Mouse (Mus musculus): Measurements from ENCODE around the gene Cep126.

The Cep126 gene

GRCm38 (mm10) chr9:8134117-8134574, at the start of gene Cep126:
TSS of gene Cep126 (minus strand) at chr9:8134294.
- DNase-seq: peak; percentile 85 to 86

GRCm38 (mm10) chr9:8179554-8179953, 45.5 kb upstream of the Cep126 start:
- no peak for DNase-seq

- no peak for DNase-seq
Observed at GRCm38 (mm10) chr9:8177099-8177498, 43.0 kb upstream of the Cep126 start.

- DNase-seq: no peak
Observed at GRCm38 (mm10) chr9:8157011-8157410, 22.9 kb upstream of the Cep126 start.

- no peak for DNase-seq
Observed at GRCm38 (mm10) chr9:8139501-8139900, 5.4 kb upstream of the Cep126 start.

- no peak for DNase-seq
Observed at GRCm38 (mm10) chr9:8133586-8134115, 443 bp downstream of the Cep126 start.

- DNase-seq: no peak
Observed at GRCm38 (mm10) chr9:8123495-8123894, 10.6 kb downstream of the Cep126 start.

- no peak for DNase-seq
Observed at GRCm38 (mm10) chr9:8114516-8114915, 19.6 kb downstream of the Cep126 start.

- no peak for DNase-seq
Observed at GRCm38 (mm10) chr9:8103050-8103449, 31.0 kb downstream of the Cep126 start.

GRCm38 (mm10) chr9:8100962-8101361, 33.1 kb downstream of the Cep126 start:
- no peak for DNase-seq

- no peak for DNase-seq
Observed at GRCm38 (mm10) chr9:8078882-8079281, 55.2 kb downstream of the Cep126 start.

GRCm38 (mm10) chr9:8074345-8074744, 59.7 kb downstream of the Cep126 start:
- peak in 1 of 2 experiments; percentile 22 for DNase-seq

- DNase-seq: no peak
Observed at GRCm38 (mm10) chr9:8073203-8073755, 60.8 kb downstream of the Cep126 start.

GRCm38 (mm10) chr9:8059636-8060035, 74.5 kb downstream of the Cep126 start:
- no peak for DNase-seq

GRCm38 (mm10) chr9:8054831-8055230, 79.3 kb downstream of the Cep126 start:
- no peak for DNase-seq

- DNase-seq: no peak
Observed at GRCm38 (mm10) chr9:8043044-8043387, 91.1 kb downstream of the Cep126 start.

- peak; percentile 96 for DNase-seq
Observed at GRCm38 (mm10) chr9:8042338-8043043, 91.6 kb downstream of the Cep126 start, which contains the start of gene Cfap300. TSS of gene Cfap300 (minus strand) at chr9:8042823.

- peak; percentile 24 to 49 for DNase-seq
Observed at GRCm38 (mm10) chr9:8035546-8035945, 98.5 kb downstream of the Cep126 start.

- no peak for DNase-seq
Observed at GRCm38 (mm10) chr9:8035091-8035490, 99.0 kb downstream of the Cep126 start.

GRCm38 (mm10) chr9:8034143-8034542, 100.0 kb downstream of the Cep126 start:
- no peak for DNase-seq

- DNase-seq: no peak
Observed at GRCm38 (mm10) chr9:8032847-8033246, 101.2 kb downstream of the Cep126 start.

Measured in lung, postnatal 4 days (tissue).